In the genomic region with DNA sequence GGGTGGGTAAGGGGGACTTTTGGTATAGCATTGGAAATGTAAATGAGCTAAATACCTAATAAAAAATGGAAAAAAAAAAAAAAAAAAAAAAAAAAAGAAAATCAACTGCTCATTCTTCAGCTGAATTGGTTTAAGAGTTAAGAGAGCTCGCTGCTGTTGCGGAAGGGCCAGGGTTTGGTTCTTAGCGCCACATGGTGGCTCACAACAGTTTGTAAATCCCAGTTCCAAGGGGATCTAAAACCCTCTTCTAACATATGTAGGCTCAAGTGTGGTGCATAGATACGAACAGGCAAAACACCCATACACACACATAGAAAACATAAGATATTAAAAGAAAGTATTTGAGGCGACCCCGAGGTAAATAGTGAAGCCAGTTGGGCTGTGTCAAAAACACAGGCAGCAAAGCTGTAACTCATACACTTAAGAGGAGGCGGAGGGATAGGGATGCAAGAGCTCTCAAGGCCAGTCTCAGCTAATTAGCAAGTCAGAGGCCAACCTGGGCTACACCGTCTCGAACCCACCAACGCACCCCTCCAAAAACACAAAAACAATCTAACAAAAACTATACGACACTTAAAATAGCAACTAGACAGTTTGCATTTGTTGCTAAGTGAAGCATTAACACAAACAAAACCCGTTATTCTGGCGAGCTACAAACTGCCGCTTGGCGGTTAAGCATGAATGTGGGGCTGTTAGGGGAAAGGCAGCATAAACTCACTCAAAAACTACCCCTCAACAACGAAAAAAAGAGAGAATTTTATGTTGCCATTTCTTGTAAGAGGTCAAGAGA, we compare ENCODE assay signal across 8 mouse cellular contexts. TPM values are rescaled to one million over a fixed set of nuclear protein-coding genes. Genes with fewer than 3 reads are reported as not detected.
DNase-seq lines count a peak whose midpoint lies in the region; ATAC-seq and TF ChIP-seq lines count a peak whose summit lies in the region.

No protein-coding gene starts in this region.

- H3K9ac ChIP-seq in liver, adult 2 months (ENCODE audit: low read depth, low read length) = peak overlapping the region; percentile 81
- peak overlapping the region; percentile 87 for H3K9ac ChIP-seq in hindbrain, embryonic 12.5 days
- H3K9ac ChIP-seq in midbrain, embryonic 14.5 days (replicated peaks; ENCODE audit: low read length) = peak overlapping the region; percentile 73

- WGBS in liver, adult 2 months = 37% methylated on average over 16 of the region's 16 CpGs
- 40% methylated on average over 16 of the region's 16 CpGs for WGBS in hindbrain, embryonic 12.5 days
- WGBS in midbrain, embryonic 14.5 days = 38% methylated on average over 16 of the region's 16 CpGs

- peak overlapping the region; percentile 86 for H3K4me2 ChIP-seq in hindbrain, embryonic 12.5 days (replicated peaks)
- H3K4me2 ChIP-seq in midbrain, embryonic 14.5 days (ENCODE audit: low read length) = peak overlapping the region; percentile 86

- no peak for DNase-seq in liver, adult 2 months (ENCODE audit: extremely low read depth, low read depth, low spot score)
- no peak for DNase-seq in liver
- no peak for DNase-seq in midbrain, embryonic 14.5 days
- DNase-seq in adipocyte (ENCODE audit: low spot score) = no peak
- no peak for DNase-seq in layer of hippocampus, adult 8-10 months (ENCODE audit: low spot score in 2 of 2)
- DNase-seq in cerebellum, adult 18-20 months = no peak

- H3K36me3 ChIP-seq in liver, adult 2 months (ENCODE audit: control insufficient read depth, insufficient read depth, low read length) = peaks cover 6% of the 10 kb centered on the region
- H3K36me3 ChIP-seq in hindbrain, embryonic 12.5 days = peaks cover 9% of the 10 kb centered on the region
- H3K36me3 ChIP-seq in midbrain, embryonic 14.5 days (ENCODE audit: control insufficient read depth, insufficient read depth, low read length) = peaks cover 13% of the 10 kb centered on the region

- peaks cover 6% of the 10 kb centered on the region; the same call in 1 of the 2 replicates for H3K4me1 ChIP-seq in liver, adult 2 months (ENCODE audit: control insufficient read depth, insufficient read depth, low read length)
- peaks cover 10% of the 10 kb centered on the region for H3K4me1 ChIP-seq in hindbrain, embryonic 12.5 days
- H3K4me1 ChIP-seq in midbrain, embryonic 14.5 days (ENCODE audit: control insufficient read depth, insufficient read depth, low read length) = peaks cover 5% of the 10 kb centered on the region

- no peak for TF ChIP-seq POLR2A in liver, adult 2 months (IDR thresholded peaks at IDR 0.05; ENCODE audit: extremely low read depth, insufficient read depth, low read length)

- H3K4me3 ChIP-seq in liver, adult 2 months (ENCODE audit: insufficient read depth, low read depth, low read length) = peak overlapping the region; percentile 77
- peak overlapping the region; percentile 87 for H3K4me3 ChIP-seq in hindbrain, embryonic 12.5 days
- peak overlapping the region; percentile 84 for H3K4me3 ChIP-seq in midbrain, embryonic 14.5 days (replicated peaks; ENCODE audit: low read depth, low read length)

- no peaks in the 10 kb centered on the region for H3K27me3 ChIP-seq in liver, adult 2 months (ENCODE audit: control insufficient read depth, insufficient read depth, low read length)
- H3K27me3 ChIP-seq in hindbrain, embryonic 12.5 days = no peaks in the 10 kb centered on the region
- H3K27me3 ChIP-seq in midbrain, embryonic 14.5 days (ENCODE audit: control insufficient read depth, insufficient read depth, low read length) = no peaks in the 10 kb centered on the region

- H3K9me3 ChIP-seq in hindbrain, embryonic 12.5 days (replicated peaks) = no peaks in the 10 kb centered on the region
- H3K9me3 ChIP-seq in midbrain, embryonic 14.5 days (ENCODE audit: control insufficient read depth, low read length) = no peaks in the 10 kb centered on the region

- no peak overlapping the region for H3K27ac ChIP-seq in liver, adult 2 months (replicated peaks; ENCODE audit: insufficient read depth, low read depth, low read length)
- peak overlapping the region; percentile 74; the same call in 1 of the 2 replicates for H3K27ac ChIP-seq in hindbrain, embryonic 12.5 days
- H3K27ac ChIP-seq in midbrain, embryonic 14.5 days (replicated peaks; ENCODE audit: low read depth, low read length) = peak overlapping the region; percentile 78; the same call in 1 of the 2 replicates

- TF ChIP-seq CTCF in liver, adult 2 months (IDR thresholded peaks at IDR 0.05; ENCODE audit: low read depth, low read length) = no peak

- peaks cover 14% of the 10 kb centered on the region for H3K79me2 ChIP-seq in liver, adult 2 months (ENCODE audit: control insufficient read depth, insufficient read depth, low read length)

- ATAC-seq in activated CD4-positive, CD25-positive, alpha-beta regulatory T cell, adult 4 months = peak; percentile 8
- ATAC-seq in hindbrain, embryonic 12.5 days (ENCODE audit: low FRiP score) = no peak
- no peak for ATAC-seq in midbrain, embryonic 14.5 days (ENCODE audit: low FRiP score, low TSS enrichment)

RNA-seq across cellular contexts. Expression of gene Ddx19a, which starts 0.8 kb away (rescaled TPM):
- 10.2 and 15.1 TPM in 2 replicates for total RNA-seq in liver, adult 2 months (2014; rRNA removed)
- 11.8 and 12.0 TPM in 2 replicates for polyA plus RNA-seq in liver, adult 2 months (2012; rRNA removed)
- polyA plus RNA-seq in activated CD4-positive, CD25-positive, alpha-beta regulatory T cell, adult 4 months (2017; shearing (Covaris generic)) = 10 to 100 TPM; 13.2 to 14.0 TPM
- 13.9 and 16.9 TPM in 2 replicates for polyA plus RNA-seq in hindbrain, embryonic 12.5 days (2016; fragmentation: Nextera tagmentation; extraction: Ambion mirVana)
- polyA plus RNA-seq in midbrain, embryonic 14.5 days (2014; fragmentation: Nextera tagmentation; extraction: Ambion mirVana) = 11.5 and 15.7 TPM in 2 replicates
- total RNA-seq in layer of hippocampus, adult 8-10 months (2022) = 10 to 100 TPM; 27.2 to 37.3 (median 31.0) TPM

RNA-seq across cellular contexts. Expression of gene Ddx19b, which starts 34.7 kb away (rescaled TPM):
- total RNA-seq in liver, adult 2 months (2014; rRNA removed) = 5.8 and 7.1 TPM in 2 replicates
- 3.3 and 3.4 TPM in 2 replicates for polyA plus RNA-seq in liver, adult 2 months (2012; rRNA removed)
- 1 to 10 TPM; 6.5 to 8.2 TPM for polyA plus RNA-seq in activated CD4-positive, CD25-positive, alpha-beta regulatory T cell, adult 4 months (2017; shearing (Covaris generic))
- 9.5 and 9.7 TPM in 2 replicates for polyA plus RNA-seq in hindbrain, embryonic 12.5 days (2016; fragmentation: Nextera tagmentation; extraction: Ambion mirVana)
- polyA plus RNA-seq in midbrain, embryonic 14.5 days (2014; fragmentation: Nextera tagmentation; extraction: Ambion mirVana) = 5.0 and 7.5 TPM in 2 replicates
- 10 to 100 TPM; 15.9 to 20.4 (median 16.6) TPM for total RNA-seq in layer of hippocampus, adult 8-10 months (2022)

RNA-seq across cellular contexts. Expression of gene Aars, which starts 36.1 kb away (rescaled TPM):
- 60.1 and 60.5 TPM in 2 replicates for total RNA-seq in liver, adult 2 months (2014; rRNA removed)
- polyA plus RNA-seq in liver, adult 2 months (2012; rRNA removed) = 56.6 and 56.9 TPM in 2 replicates
- 10 to 100 TPM; 14.0 to 20.3 TPM for polyA plus RNA-seq in activated CD4-positive, CD25-positive, alpha-beta regulatory T cell, adult 4 months (2017; shearing (Covaris generic))
- polyA plus RNA-seq in hindbrain, embryonic 12.5 days (2016; fragmentation: Nextera tagmentation; extraction: Ambion mirVana) = 78.5 and 83.5 TPM in 2 replicates
- polyA plus RNA-seq in midbrain, embryonic 14.5 days (2014; fragmentation: Nextera tagmentation; extraction: Ambion mirVana) = 73.1 and 75.9 TPM in 2 replicates
- 10 to 100 TPM; 78.6 to 89.6 (median 84.8) TPM for total RNA-seq in layer of hippocampus, adult 8-10 months (2022)

RNA-seq across cellular contexts. Expression of gene Exosc6, which starts 59.3 kb away (rescaled TPM):
- total RNA-seq in liver, adult 2 months (2014; rRNA removed) = not detected in 2 replicates
- not detected in 2 replicates for polyA plus RNA-seq in liver, adult 2 months (2012; rRNA removed)
- polyA plus RNA-seq in activated CD4-positive, CD25-positive, alpha-beta regulatory T cell, adult 4 months (2017; shearing (Covaris generic)) = not detected
- polyA plus RNA-seq in hindbrain, embryonic 12.5 days (2016; fragmentation: Nextera tagmentation; extraction: Ambion mirVana) = 3.2 TPM in 1 of 2 replicates, not detected in the other
- polyA plus RNA-seq in midbrain, embryonic 14.5 days (2014; fragmentation: Nextera tagmentation; extraction: Ambion mirVana) = not detected in 2 replicates
- total RNA-seq in layer of hippocampus, adult 8-10 months (2022) = not detected
